Mouse (Mus musculus) embryo, embryonic 10 days (tissue): ENCODE measurements around the gene Olfr360.
"Not testable (repeated sequence)": the region's sequence is repeated elsewhere in the genome, so short reads cannot be mapped to it uniquely, and the experiment has no call there.

Experiments used
- DNase-seq: peaks from one replicate; pipeline ENCODE4 v3.0.0-alpha.2; 2015; ENCODE audit warnings: low spot score

Gene Olfr360

DNA sequence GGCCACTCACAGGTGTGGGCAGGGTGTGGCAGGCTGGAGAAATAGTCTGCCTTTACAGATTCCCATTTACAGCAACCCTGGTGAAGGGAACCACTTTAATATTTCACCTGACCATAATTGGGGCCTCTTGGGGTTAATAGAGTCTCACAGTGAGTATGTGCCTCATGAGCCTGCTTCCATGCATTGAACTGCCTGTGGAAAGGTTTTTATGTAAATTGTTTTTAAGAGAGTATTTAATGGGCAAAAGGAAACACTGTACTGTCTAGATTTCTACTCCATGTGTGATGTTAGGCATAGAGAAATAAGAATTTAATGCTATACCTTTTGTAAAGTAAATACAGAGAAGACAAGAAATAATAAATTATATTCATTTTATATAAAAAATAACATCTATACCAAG is at the start of gene Olfr360:
Olfr360 (plus strand) TSS at position 301 of the 400 bp plus-strand sequence.
- DNase-seq, result no peak

DNA sequence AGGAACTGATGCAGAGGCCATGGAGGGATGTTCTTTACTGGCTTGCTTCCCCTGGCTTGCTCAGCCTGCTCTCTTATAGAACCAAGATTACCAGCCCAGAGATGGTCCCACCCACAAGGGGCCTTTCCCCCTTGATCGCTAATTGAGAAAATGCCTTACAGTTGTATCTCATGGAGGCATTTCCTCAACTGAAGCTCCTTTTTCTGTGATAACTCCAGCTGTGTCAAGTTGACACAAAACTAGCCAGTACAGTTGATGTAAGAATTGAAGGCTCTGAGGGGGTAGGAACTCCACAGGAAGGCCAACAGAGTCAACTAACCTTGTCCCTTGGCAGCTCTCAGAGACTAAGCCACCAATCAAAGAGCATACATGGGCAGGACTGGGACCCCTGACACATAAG is 23.6 kb downstream of the Olfr360 start, which contains the start of gene Olfr361:
Olfr361 (minus strand) TSS at position 101 of the 400 bp plus-strand sequence.
- not testable (repeated sequence) for DNase-seq

DNA sequence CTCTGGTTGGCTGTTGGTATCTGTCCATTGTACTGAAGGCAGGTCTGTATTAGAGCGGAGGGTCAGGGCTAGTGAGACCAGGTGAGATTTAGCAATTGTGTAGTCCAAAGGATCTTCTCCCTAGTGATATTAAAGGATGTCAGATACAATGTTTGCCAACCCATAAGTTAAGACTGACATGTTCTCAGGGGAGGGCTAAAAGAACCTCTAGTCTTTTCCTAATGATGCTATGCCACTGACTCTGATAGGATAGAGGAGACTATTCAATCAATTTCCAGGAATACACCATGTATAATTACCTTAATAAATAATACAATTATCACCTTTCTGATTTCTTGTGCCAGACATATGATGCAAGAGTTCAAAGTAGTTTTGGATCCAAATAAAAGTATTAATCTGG is 52.3 kb downstream of the Olfr360 start, which contains the start of gene Olfr362:
Olfr362 (minus strand) TSS at position 101 of the 400 bp plus-strand sequence.
- no peak for DNase-seq
